Mouse (Mus musculus) ES-Bruce4 (cell line): Measurements from ENCODE around the gene Pim3.

Experiments
- CTCF ChIP-seq: IDR thresholded peaks from one replicate; pipeline ENCODE4 v1.8.1; 2011; ENCODE audit warnings: low read depth, low read length
- EP300 ChIP-seq: IDR thresholded peaks from 2 replicates; pipeline ENCODE4 v1.6.1; 2011; ENCODE audit warnings: low read depth, low read length; ENCODE audit not compliant: insufficient read depth
- POLR2A ChIP-seq: IDR thresholded peaks from one replicate; pipeline ENCODE4 v1.8.1; 2011; ENCODE audit warnings: low read length; ENCODE audit not compliant: insufficient read depth

- TF ChIP-seq CTCF (no peak), POLR2A (no peak), EP300 (no peak)
Observed at GRCm38 (mm10) chr15:88837977-88838376, 24.0 kb upstream of the Pim3 start.
